Mouse (Mus musculus) cerebellum, adult (tissue): ENCODE results near the gene Mia.
A peak's percentile ranks its signal among the peaks of the same experiment; 100 is the strongest.

ENCODE experiments used
- ATAC-seq: cut with Nextera tagmentation; 2 replicates; pipeline ENCODE4 v1.9.2; 2017; ENCODE audit warnings: mild to moderate bottlenecking, moderate library complexity, mixed read lengths; ENCODE audit not compliant: insufficient number of reproducible peaks, low FRiP score, low TSS enrichment

The Mia gene

DNA sequence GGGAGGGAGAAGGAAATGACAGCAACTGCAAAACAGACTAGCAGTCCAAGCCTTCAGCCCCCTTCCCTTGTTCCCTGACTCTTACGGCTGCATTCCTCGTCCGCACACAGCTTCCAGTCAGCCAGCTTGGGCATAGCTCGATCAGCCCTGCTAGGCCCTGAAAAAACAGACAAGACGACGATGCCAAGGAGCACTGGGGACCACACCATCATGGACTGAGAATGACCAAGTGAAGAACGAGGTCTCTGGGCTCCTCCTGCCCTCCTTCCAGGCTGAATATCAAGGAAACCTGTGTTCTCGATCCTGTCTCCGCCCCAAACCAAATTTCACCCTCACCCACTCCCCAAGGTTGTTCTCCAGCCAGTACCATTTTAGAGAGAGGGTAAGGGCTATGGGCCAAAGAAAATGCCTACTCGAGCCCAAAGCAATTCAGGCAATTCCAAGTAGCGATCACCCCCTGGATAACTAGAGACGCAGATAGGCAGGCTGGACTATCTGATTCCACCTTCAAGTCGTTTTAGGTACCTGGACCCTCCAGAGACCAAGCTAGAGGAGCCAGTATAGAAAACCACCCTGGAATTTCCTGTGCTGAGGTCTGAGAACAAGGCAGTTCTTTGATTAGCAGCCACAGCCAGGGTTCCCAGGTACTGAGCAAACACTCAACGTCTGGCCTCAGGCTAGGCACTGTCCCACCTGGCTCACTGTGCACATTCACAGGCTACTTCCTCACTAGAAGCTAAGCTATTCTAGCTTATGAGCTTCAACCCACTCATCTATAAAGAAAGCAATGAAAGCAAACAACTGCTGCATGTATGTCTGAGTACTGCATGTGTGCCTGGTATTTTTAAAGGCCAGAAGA is at the start of gene Mia, which contains the start of gene Gm21983:
Mia (minus strand) TSS at position 321 of the 859 bp plus-strand sequence.
Gm21983 (minus strand) TSS at position 250 of the 859 bp plus-strand sequence.
- no peak for ATAC-seq

DNA sequence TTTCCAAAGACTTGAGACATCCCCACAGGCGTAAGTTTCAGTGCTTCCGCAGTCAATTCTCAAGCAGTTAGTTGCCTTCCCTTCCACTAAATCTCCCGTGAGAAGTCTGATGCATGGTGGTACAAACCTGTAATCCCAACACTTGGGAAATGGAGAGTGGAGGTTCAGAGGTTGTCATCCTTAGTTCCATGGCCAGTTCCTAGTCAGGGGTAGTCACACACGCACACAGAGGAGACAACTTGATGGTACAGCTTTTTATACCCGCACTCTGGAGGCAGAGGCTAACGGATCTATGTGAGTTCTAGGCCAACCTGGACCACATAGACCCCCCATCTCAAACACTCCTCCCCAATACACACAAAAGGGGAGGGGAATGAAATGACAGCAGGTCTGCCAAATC is 47.9 kb upstream of the Mia start:
- ATAC-seq: no peak

DNA sequence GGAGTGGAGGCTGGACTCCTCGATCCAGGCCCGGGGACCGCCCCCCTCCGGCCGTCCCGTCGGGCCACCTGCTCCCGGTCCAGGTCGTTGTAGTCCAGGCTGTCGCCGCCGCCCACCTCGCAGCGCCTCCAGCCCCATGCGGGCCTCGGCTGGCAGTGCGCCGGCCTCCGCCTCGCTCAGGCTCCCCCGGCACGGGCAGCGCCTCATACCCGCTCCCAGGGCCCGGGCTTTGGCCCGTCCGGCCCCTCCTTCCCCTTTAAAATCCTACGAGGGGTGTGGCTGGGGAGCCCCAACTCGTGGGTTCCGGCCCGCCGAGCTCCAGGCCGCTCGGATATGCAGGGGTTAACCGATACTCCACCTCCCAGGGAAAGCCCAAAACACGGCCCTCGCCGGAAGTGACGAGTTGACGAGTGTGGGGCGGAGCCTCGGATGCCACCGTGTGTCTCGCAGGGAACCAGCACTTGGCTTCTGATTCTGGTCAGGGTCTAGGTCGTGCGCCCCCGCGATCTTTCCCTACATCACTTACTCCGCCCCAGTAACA is 47.4 kb upstream of the Mia start, which contains the start of gene Itpkc:
Itpkc (minus strand) TSS at position 381 of the 541 bp plus-strand sequence.
- peak; percentile 75 for ATAC-seq

DNA sequence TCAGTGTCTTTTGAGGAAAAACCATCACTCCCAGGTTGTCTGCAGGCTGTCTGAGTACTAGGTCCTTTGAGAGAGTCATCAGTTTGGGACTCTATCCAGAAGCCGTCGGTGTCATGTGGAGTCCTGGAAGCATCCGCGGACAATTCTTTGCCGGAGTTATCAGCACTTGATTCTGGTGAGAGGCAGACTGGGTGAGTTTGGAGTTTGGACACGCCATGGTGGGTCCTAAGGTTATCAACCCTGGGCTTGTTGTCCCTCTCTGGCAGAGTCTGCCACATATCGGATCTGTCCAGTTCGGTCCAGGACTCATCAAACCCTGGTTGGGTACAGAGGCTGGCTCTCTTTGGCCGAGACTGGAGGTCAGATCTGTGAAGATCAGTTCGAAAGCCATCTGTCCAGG is 46.7 kb upstream of the Mia start:
- peak; percentile 12; the same call in 1 of the 2 replicates for ATAC-seq

DNA sequence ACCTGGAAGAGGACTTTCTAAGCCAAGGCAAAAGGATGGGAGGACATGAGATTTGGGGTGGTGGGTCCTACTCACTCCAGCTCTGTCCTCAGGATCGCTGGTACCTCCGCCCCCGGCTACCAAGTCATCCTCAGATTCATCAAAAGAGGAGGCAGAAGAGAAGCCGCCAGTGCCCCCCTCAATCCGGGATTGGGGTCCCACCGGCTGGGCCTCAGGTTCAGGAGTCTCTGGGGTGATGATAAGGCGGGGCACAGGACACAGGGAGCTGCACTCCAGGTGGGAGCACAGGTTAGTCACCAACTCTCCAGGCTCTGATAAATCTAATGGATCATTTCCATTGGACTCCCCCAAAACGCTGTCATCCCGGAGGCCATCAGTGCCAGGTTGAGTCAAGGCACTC is 46.3 kb upstream of the Mia start:
- no peak for ATAC-seq

DNA sequence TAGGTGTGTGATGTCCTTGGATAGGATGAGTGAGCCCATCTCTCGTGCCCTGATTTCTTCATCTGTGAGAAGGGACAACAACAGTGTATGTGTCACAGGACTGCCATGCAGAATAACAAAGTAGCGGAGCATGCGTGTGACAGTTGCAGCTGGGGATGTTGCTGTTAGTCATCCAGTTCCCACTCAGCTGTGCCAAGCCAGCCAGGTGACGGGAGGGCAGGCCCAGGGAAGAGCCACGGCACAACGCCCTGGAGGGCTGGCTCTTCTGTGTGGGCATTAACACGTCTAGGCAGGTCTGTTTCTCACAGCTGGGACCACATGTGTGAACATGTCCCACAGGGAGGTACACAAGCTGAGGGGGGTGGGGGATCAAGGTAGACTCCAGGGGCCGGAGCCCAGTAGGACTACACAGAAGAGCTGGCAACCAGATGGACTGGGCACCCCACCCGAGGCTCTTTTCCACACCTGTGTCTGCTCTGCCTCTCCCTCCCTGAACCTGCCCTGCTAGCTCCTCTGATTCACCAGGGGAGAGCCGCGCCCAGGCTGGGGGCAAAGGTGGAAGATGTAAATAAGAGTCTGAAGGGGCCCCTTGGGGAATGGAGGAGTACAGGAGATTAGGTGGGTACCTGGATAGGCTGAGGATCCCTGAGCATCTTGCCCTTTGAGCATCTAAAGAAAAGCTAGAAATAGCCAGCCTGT is 44.1 kb upstream of the Mia start:
- ATAC-seq: no peak

DNA sequence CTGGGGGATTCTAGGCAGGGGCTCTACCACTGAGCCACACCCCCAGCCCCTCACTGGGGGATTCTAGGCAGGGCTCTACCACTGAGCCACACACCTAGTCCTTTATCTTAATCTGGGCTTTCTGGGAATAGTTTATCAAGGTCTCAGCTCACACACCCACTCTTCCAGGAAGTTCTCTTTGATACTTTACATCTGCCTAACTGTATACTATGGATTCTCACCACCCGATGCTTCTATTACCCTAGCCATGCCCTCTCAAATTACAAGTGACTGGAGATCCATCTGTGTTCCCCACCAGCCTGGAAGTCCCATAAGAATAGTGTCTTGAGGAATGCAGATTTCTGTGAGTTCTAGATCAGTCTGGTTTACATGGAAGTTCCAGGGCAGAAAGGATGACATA is 41.6 kb upstream of the Mia start:
- no peak for ATAC-seq

DNA sequence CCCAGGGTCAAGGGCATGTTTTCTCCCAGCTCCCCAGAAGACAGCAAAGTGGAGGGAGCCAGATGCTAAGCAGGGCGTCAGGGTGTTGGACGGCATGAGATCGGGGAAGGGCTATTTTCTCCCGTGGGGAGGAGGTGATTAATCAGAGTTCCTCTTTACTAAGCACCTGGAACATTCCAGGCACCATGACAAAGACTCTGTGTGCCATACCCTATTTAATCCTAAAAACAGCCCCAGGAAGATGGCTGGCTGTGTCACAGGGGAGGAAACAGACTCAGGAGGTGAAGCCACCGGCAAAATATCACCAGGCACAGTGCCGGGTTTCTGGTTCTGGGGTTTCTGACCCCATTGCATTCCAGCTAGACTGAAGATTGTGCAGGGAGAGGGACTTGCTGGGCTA is 41.0 kb upstream of the Mia start:
- no peak for ATAC-seq

DNA sequence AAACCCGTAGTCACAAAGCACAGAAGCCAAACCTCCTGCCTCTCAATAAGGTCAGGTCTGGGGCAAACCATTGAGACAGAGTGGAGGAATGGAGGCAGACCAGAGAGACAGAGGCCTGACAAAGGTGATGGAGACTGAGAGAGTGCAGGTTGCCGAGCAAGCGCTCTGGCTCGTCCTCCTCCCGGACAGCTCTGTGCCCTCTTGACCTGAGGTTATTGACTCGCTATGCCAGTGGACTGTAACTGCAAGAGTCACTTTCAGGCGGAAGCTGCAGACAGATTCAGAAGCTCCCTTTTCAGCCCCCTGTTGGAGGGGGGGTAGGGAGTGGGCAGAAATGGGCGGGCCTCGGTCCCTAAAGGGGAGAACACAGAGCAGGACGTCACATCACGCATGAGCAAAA is 39.0 kb upstream of the Mia start:
- no peak for ATAC-seq

DNA sequence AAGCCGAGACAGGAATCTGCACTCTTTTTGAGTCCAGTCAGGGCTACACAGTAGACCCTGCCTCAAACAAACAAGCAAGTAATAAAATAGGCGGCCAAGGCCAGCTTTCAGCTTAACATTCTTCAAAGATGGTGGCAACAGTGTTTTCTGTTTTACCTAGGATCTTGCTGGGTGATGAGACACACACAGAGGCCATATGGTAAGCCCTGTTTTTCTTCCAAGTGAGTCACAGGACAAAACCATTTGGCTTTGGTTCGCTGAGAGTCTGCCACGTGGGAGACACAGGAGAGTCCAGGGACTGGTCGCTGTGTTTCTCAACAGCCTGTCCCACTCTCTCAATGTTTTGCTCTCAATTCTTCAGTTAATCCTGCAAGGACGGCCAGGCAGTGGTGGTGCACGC is 37.6 kb upstream of the Mia start:
- ATAC-seq: no peak; the same call in 1 of the 2 replicates

DNA sequence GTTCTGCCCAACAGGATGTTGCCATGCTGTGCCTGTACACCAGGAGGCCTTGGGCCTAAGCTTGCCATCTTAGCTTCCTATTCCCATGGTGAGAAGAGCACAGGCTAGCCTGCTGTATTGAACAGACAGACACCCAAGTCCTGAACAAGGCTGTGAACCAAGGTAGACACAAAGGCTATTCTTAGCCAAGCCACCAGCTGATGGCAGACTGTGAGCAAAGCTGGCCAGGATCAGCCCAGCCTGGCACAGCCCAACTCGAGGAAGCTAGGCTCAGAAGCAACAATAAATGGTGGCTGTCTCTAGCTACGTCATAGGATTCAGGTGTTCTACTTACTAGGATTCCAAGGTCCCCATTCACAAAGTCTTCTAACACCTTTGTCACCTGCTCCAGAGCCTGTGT is 31.7 kb upstream of the Mia start:
- no peak for ATAC-seq

DNA sequence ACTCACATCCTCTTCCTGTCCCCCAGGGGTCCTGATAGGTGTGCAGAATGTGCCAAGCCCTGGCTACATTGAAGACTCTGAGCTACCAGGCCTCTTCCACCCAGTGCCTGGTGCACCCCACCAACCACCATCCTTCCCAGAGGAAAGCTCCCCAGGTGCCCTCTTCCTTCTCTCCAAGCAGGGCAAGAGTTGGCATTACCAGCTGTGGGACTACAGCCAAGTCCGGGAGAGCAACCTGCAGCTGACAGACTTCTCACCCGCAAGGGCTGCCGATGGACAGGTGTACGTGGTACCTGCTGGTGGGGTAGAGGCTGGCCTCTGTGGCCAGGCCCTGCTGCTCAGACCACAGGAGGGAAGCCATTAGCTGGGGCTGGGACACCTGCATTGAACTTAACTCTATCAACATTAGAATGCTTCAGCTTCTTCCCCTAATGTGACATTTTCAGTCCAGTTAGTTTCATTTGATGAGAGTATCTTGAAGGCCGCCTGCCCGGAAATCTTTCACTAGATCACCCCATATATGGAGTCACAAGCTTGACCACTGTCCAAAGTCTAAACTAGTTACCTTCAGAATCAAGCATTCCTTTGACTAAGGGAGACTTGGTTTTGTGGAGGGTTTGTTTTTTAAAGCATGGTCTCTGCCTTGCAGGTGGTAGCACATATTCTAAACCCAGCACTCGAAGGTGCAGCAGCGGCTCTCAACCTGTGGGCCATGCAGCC is 22.9 kb upstream of the Mia start:
- ATAC-seq: 0 out of 2 replicates have a peak, but pooled peaks have one; percentile 20

DNA sequence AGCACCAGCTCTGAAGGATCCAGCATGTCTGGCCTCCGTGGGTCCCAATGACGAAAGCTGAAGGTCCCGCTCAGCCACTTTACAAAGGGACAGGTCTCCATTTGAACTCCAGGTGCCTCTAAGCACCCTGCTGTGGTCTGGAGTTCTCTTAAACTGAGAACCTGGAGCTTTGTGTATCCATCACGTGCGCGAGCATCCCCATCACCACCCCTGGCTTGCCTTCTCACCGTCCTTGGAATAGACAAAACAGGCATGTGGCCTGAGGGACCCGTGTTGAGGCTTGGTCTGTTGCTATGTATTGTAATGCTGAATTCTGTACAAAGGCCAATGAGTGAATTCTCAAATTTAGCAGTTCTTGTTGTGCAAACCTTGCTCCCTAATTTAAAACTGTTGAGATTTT is 17.8 kb upstream of the Mia start:
- ATAC-seq: no peak

DNA sequence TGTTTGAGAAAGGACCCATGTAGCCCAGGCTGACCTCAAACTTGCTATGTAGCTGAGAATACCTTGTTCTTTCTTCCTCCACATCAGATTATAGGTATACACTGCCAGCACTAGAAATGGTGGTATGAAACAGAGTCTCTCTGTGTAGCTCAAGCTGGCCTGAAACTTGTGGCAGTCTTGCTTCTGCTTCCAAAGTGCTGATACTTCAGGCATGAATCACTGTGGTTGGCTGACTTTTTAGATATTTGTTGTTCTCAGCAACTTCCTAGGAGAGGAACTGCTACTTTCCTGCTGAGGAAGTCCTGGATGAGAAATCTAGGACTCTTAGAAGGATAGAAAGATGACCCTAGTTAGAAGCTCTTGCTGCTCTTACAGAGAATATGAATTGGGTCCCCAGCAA is 17.4 kb upstream of the Mia start:
- no peak for ATAC-seq

DNA sequence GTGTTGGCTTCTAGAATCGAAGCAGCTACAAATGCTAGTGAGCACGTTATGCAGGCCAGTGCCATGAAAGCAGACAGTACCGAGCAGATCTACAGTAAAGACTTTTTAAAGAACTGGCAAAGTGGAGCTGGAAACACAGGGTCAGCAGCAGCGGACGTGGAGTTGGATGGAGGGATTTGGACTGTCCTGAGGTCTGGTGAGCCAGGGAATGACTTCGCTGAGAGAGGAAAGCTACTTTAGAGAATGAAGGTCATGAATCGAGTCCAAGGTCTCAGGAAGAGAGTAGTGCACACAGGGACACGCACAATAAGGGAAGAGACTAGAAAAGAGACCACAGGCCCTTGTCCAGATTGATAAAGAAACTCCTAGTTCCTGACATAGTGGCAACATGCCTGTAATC is 16.7 kb upstream of the Mia start:
- ATAC-seq: no peak

DNA sequence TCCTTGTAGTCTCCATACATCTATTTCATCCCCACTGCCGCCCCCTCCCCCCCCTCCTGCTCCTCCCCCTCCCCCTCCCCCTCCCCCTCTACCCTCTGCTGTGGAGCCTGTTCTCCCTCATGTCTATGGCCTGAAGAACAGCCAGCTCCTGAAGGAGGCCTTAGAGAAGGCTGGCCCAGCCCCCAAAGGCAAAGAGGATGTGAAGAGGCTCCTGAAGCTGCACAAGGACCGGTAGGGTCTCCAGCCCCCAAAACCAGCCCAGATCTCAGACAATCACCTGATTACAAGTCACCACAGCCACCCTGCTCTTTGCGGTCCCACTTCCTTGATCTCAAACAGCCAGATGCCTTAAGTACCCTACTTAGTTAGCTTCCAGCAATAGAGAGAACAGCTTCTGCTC is 16.2 kb upstream of the Mia start:
- ATAC-seq: no peak

DNA sequence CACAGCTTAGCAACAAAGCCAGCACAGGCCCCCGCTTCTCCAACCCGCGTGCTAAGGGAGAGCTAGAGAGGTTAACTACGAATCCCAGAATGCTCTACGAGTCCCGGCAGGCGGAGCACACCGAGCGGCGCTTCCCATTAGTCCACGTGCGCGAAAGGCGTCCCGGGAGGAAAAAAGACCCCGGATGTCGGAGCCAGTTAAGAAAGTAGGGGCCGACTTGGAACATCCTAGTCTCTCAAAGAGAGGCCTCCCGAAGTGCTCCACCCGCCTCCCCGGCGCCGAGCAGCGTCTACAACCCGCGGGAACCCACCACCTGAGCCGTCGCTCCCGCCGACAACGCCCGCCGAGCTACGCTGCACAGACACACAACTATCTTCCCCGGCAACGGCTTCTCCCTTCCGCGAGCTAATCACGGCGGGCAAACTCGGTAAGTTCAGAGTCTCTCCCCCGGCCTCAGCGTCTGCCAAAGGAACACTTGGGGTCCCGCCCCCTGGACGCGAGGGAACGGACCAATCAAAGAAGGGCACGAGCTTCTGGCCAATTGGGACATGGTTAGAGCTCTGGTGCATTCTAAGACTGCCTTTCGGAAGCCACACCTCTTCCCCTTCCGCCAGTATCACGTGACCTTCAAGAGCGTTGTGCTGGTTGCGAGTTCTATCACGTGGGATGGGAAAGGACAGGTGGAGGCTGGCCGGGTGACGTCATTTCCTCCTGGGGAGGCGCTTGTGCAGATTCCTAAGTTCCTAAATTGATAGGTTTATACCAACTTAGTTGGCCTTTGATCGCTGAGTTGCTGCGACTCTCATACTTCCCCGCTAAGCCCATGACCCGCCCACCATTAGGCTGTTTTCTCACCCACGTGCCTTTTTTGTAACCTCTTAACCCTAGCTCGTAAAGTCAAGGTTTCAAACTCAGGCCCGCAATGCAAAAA is 15.0 kb upstream of the Mia start, which contains the start of the genes BC024978 and Snrpa:
BC024978 (plus strand) TSS at position 101 of the 931 bp plus-strand sequence.
Snrpa (minus strand) TSS at position 591 of the 931 bp plus-strand sequence.
- peak; percentile 96 for ATAC-seq

DNA sequence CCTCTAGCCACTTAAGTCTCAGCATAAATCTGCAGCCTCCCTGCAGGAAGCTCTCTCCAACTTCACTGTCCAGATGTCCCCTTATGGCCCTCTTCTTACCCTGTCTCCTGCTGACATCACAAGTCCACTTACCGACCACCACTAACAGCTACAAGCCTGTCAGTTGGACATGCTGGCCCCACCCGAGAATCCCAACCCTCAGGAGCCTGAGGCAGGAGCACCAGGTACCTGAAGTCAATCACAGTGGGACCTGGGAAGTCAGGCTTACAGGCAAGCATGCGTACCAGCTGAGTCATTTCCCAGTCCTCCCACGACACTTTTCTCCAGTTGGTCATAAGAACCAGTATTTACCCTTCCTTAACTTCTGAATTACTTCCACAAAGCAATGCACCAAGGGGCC is 12.8 kb upstream of the Mia start:
- no peak for ATAC-seq

DNA sequence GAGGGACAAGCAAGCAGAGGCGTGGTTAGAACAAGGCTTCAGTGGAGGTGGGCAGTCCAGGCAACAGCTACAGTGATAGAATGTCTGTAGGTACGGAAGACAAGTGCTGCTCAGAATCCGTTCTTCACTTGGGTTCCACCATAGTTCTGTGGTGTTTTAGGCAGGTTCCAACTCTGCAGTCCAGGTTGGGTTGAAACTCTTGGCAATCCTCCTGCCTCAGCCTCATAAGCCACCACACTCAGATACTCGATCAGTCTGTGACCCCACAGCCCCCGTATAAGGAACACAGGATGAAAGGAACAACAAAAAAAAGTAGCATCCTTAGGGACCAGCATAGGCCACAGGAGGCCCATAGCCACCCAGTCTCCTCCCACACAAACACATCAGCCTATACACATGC is 11.5 kb upstream of the Mia start:
- ATAC-seq: no peak
